Mouse (Mus musculus) left cerebral cortex, adult 9 months (tissue): ENCODE data around the gene Zfand4.
"Not testable (repeated sequence)": the region's sequence is repeated elsewhere in the genome, so short reads cannot be mapped to it uniquely, and the experiment has no call there.

Source experiments
- DNase-seq, 2 experiments: peaks; one replicate each; pipeline ENCODE4 v3.0.0; 2022; ENCODE audit warnings: low spot score in 2 of 2

Gene Zfand4

GRCm38 (mm10) chr6:116264018-116264651, at the start of gene Zfand4:
Gene Zfand4, plus strand, starts transcription at chr6:116264222.
- DNase-seq, result peak; percentile 65 to 88

DNA sequence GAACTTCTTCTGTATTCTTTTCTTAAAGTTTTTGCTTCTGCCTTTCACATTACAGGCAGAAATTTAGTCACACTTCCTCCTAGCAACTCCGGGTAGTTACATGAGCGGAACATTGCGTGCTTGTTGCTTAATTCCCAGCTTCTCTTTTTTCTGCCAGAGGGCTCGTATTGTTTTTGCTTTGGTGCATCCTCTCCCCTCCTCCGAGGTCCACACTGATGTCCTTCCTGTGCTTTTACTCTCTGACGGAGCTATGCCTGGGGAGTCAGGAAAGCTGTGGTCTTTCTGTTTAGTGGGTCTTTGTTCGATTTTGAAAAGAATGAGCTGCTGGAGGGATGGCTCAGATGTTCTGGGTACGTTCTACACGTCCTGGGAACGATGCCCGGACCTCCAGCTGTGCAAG, 36.3 kb upstream of the Zfand4 start:
- DNase-seq, result peak in 1 of 2 experiments; percentile 15

- peak in 1 of 2 experiments; percentile 75 for DNase-seq
Observed at GRCm38 (mm10) chr6:116228785-116229525, 35.1 kb upstream of the Zfand4 start.

DNA sequence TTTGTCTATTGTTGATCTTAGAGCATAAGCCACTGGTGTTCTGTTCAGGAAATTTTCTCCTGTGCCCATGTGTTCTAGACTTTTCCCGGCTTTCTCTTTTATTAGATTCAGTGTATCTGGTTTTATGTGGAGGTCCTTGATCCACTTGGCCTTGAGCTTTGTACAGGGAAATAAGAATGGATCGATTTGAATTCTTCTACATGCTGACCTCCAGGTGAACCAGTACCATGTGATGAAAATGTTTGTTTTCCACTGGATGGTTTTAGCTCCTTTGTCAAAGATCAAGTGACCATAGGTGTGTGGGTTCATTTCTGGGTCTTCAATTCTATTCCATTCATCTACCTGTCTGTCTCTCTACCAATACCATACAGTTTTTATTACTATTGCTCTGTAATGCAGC, 29.2 kb upstream of the Zfand4 start:
- DNase-seq, result not testable (repeated sequence)

GRCm38 (mm10) chr6:116235336-116235735, 28.7 kb upstream of the Zfand4 start:
- DNase-seq, result no peak

DNA sequence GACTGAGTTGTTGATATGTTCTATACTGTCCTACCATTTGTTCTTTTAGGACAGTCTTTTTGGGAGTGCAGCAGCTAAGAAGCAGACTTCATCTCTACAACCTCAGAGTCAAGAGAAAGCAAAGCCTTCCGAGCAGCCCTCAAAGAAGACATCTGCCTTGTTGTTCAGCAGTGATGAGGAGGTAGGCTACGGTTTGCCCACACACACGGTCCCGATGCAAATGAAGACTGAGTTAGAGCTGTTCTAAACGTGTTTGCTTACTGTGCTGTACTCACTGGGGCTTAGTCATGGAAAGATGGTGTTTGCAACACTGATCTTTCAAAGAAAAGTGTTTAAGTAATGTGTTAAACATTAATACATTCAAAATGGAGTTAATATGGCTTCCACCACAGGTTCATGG, 25.9 kb upstream of the Zfand4 start:
- peak in 1 of 2 experiments; percentile 13 for DNase-seq

DNA sequence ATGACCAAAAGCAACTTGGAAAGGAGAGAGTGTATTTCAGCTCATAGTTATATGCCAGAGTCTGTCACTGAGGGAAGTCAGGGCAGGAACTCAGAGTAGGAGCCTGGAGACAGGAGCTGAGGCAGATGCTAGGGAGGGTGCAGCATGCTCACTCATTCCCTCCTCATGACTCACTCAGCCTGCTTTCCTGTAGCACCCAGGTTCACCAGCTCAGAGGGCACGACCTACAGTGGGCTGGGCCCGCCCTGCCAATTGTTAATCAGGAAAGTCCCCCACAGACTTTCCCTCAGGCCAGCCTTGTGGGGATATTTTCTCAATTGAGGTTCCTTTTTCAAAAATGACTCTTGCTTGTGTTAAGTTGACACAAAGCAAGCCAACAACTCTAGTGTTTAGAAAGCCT, 23.7 kb upstream of the Zfand4 start:
- no peak for DNase-seq

DNA sequence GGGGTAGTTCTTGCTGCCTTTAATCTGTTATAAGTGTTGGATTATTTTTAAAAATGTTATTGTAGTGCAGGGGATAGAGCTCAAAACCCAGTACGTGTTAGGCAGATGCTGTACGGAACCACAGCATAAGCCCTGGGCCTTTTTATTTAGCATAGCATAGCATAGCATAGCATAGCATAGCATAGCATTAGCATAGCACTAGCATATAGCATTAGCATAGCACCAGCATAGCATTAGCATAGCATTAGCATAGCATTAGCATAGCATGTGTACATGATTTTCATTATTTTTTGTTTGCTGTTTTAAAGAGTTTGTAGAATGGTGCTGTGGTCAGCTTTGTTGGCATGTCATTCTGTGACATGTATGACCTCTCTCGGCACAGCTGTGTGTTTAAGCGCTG, 4.4 kb upstream of the Zfand4 start:
- DNase-seq, result no peak

GRCm38 (mm10) chr6:116260481-116260880, 3.5 kb upstream of the Zfand4 start:
- DNase-seq, result no peak

DNA sequence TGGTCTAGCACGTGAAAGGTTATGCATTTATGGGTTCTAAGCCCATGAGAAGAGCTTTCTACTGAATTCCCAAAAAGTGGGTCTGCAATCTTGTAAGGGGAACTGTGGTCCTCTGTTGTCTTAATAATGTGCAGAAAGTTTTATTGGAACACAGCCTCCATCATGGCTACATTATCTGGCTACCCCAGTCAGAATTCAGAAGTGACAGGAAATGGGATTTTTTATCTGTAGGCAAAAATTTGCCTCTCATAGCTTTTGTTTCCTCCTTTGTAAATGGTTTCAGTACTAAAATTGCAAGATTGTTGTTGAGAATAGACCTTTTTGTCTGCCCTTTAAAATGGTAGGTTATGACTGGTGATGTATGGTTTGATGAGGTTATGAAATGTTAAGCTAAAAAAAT, 1.2 kb upstream of the Zfand4 start:
- DNase-seq, result no peak

GRCm38 (mm10) chr6:116264836-116265235, 814 bp downstream of the Zfand4 start:
- DNase-seq, result no peak

DNA sequence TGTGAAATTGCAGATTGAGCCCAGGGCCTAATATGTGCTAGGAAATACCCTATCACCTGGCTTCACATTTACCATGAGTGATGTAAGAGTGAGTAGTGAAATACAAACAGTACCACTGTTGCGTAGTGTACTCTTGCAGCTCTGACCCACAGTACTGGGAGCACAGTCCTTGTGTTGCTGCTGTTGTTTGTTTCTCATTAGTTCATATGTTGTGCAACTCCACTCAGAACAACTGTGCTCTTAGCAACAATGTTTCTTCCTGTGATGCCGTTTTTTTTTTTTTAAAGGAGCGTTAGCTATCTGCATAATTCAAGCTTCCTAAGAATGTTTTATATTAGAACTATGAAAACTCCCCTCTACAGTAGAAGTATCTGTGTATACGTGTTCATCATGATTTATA, 1.6 kb downstream of the Zfand4 start:
- DNase-seq, result no peak

DNA sequence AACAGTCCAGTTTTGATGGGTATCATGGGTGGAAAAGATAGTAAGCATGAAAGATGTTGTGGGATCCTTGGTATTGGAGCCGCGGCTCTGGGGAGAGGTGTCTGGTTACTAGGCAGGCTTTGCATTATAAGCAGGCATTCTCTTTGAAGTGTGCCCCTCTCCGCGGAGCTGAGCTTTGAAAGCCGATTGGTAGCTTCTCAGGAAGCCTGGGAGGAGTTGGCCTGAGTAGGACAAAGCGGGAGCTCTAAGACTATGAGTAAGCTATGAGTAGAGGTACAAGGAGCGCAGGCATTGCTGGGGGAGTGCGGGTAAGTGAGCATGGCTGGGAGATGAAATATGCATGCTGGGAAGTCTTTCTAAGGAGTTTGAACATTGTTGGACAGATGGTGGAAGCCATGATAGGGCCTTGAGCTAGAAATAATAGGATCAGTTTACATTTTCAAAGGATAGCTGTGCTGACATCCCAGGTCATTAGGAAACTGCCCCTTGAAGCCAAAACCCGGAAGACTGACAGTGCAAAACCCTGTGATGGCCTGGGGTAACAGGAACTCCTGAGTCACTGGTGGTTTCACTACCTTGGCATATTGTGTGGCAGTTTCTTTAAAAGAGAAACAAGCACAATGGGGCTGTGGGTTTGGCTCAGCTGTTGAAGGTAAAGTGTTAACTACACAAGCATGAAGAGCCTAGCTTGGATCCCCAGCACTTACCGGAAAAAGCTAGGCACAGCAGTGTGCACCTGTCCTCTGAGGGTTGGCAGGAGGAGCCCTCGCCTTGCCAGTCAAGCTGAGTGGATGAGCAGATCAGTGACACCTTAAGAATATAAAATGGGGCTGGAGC, 2.5 kb downstream of the Zfand4 start:
- no peak for DNase-seq

GRCm38 (mm10) chr6:116267110-116267423, 3.0 kb downstream of the Zfand4 start:
- DNase-seq, result no peak

DNA sequence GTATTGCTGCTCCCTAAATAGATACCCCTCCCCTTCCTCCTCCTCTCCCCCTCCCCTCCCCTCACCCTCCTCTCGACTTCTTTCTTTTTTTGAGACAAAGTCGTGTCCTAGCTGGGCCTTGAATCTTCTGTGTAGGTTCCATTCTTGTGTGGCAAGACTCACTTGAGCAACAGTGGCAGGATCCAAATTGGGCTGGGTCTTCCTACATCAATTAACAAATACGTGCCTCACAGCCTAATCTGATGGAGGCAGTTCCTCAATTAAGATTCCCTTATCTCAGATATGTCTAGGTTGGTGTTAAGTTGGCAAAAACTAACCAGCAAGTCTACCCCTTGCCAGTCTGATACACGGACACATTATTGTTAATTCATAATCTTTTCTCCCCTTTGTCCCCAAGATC, 11.7 kb downstream of the Zfand4 start:
- no peak for DNase-seq

GRCm38 (mm10) chr6:116278679-116279317, 14.8 kb downstream of the Zfand4 start:
- DNase-seq, result no peak

GRCm38 (mm10) chr6:116281014-116281413, 17.0 kb downstream of the Zfand4 start:
- DNase-seq, result no peak

DNA sequence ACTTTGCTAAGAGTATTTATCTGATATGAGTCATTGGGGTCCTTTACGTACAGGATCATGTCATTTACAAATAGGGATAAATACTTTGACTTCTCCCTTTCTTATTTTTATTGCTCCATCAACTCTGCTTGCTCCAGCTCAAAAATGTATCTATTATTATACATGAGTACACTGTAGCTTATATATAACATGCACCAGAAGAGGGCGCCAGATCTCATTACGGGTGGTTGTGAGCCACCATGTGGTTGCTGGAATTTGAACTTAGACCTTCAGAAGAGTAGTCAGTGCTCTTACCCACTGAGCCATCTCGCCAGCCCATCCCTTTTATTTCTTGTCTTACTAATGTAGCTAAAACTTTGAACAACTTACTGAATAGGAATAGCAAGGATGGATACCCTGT, 18.5 kb downstream of the Zfand4 start:
- no peak for DNase-seq

- no peak for DNase-seq
Observed at GRCm38 (mm10) chr6:116283280-116283679, 19.3 kb downstream of the Zfand4 start.

DNA sequence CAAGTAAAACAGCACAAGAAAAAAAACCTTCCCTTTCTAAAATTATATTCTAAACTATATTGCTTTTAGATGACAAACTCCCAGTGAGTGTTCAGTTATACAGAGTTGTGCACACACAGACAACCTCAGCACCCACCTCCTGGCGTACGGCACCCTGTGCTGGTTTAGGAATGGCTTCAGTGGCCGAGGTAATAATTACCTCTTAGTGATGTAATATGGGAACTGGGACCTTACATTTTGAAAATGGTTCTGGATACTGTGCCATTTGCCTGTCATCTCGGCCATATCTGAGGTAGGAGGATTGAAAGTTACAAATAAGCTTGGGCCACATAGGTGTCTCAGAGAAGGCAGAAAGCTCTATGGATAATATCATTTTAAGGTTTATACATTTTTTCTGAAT, 22.3 kb downstream of the Zfand4 start:
- no peak for DNase-seq

GRCm38 (mm10) chr6:116286870-116287575, 23.0 kb downstream of the Zfand4 start:
- no peak for DNase-seq

DNA sequence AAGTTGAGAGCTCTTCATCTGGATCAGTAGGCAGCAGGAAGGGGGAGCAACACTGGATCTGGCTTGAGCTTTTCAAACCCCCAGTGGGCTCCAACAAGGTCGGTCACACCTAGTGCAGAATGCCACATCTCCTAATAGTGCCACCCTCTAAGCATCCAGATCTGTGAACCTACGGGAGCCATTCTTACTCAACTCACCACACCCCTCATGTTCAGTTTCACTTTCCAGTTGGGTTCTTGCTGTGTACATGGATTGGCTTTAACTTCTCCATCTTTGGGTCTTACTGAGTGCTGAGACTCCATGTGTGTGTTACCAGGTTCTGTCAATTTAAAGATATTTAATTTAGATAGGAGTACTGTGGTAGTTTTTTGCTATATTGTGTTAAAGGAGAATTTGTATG, 47.4 kb downstream of the Zfand4 start:
- no peak for DNase-seq
